Mouse (Mus musculus): ENCODE results near the gene Gm10563.

- TF ChIP-seq CTCF (conservative IDR thresholded peaks at IDR 0.05; ENCODE audit: low read length) = no peak
- TF ChIP-seq POU5F1 (IDR thresholded peaks at IDR 0.05; ENCODE audit: borderline replicate concordance, low read length) = no peak
- TF ChIP-seq NANOG (IDR thresholded peaks at IDR 0.05; ENCODE audit: borderline replicate concordance, low read length) = no peak
Observed at GRCm38 (mm10) chr4:155611860-155612259, 33.3 kb downstream of the Gm10563 start.
